Mouse (Mus musculus) adrenal gland, postnatal 4 days (tissue): ENCODE measurements around the gene Cplx3. TPM values are rescaled to one million over a fixed set of nuclear protein-coding genes. Genes with fewer than 3 reads are reported as not detected.

Source experiments
- DNase-seq, 2 experiments: peaks; one replicate each; pipeline ENCODE4 v3.0.0; 2021 to 2022; ENCODE audit warnings: low spot score in 2 of 2, mixed read lengths in 2 of 2
- total RNA-seq, 2 experiments: library from RNA; stranded (reverse); gene quantifications; 2 replicates each; pipeline ENCODE4 v1.2.3; 2021

Gene Cplx3
- total RNA-seq, 2 experiments from 2014 or later: not detected

GRCm38 (mm10) chr9:57638651-57639459, 32.8 kb upstream of the Cplx3 start:
- no peak for DNase-seq

- DNase-seq: no peak
Measured at GRCm38 (mm10) chr9:57637741-57638322, 31.8 kb upstream of the Cplx3 start.

GRCm38 (mm10) chr9:57637272-57637671, 31.2 kb upstream of the Cplx3 start:
- no peak for DNase-seq

GRCm38 (mm10) chr9:57633481-57634024, 27.5 kb upstream of the Cplx3 start:
- DNase-seq: no peak

GRCm38 (mm10) chr9:57629118-57629874, 23.2 kb upstream of the Cplx3 start:
- peak; percentile 70 to 74 for DNase-seq

- DNase-seq: no peak
Measured at GRCm38 (mm10) chr9:57628717-57629116, 22.6 kb upstream of the Cplx3 start.

GRCm38 (mm10) chr9:57627892-57628291, 21.8 kb upstream of the Cplx3 start:
- DNase-seq: no peak

GRCm38 (mm10) chr9:57627191-57627590, 21.1 kb upstream of the Cplx3 start:
- DNase-seq: no peak

- no peak for DNase-seq
Measured at GRCm38 (mm10) chr9:57625674-57626500, 19.8 kb upstream of the Cplx3 start.

GRCm38 (mm10) chr9:57624295-57624694, 18.2 kb upstream of the Cplx3 start:
- DNase-seq: no peak

GRCm38 (mm10) chr9:57620674-57621073, 14.6 kb upstream of the Cplx3 start, which contains the start of gene Lman1l:
TSS of gene Lman1l (minus strand) at chr9:57620774.
- DNase-seq: no peak

- no peak for DNase-seq
Measured at GRCm38 (mm10) chr9:57618854-57619253, 12.8 kb upstream of the Cplx3 start.

- no peak for DNase-seq
Measured at GRCm38 (mm10) chr9:57617556-57618169, 11.6 kb upstream of the Cplx3 start.

- DNase-seq: no peak
Measured at GRCm38 (mm10) chr9:57614786-57615185, 8.7 kb upstream of the Cplx3 start.

GRCm38 (mm10) chr9:57613975-57614374, 7.9 kb upstream of the Cplx3 start:
- no peak for DNase-seq

- DNase-seq: no peak
Measured at GRCm38 (mm10) chr9:57612587-57612986, 6.5 kb upstream of the Cplx3 start.

- DNase-seq: no peak
Measured at GRCm38 (mm10) chr9:57610359-57610826, 4.3 kb upstream of the Cplx3 start.

- DNase-seq: no peak
Measured at GRCm38 (mm10) chr9:57609803-57610202, 3.7 kb upstream of the Cplx3 start.

GRCm38 (mm10) chr9:57605503-57605902, 578 bp downstream of the Cplx3 start:
- DNase-seq: no peak

- no peak for DNase-seq
Measured at GRCm38 (mm10) chr9:57604875-57605274, 1.2 kb downstream of the Cplx3 start.
